Mouse (Mus musculus): ENCODE measurements at regions not wholly inside any gene's neighbourhood (a gene's known extent, or its start where the extent isn't known, plus 50 kb on each side); places are given as distances from the start of the nearest gene placed in this dataset.

DNA sequence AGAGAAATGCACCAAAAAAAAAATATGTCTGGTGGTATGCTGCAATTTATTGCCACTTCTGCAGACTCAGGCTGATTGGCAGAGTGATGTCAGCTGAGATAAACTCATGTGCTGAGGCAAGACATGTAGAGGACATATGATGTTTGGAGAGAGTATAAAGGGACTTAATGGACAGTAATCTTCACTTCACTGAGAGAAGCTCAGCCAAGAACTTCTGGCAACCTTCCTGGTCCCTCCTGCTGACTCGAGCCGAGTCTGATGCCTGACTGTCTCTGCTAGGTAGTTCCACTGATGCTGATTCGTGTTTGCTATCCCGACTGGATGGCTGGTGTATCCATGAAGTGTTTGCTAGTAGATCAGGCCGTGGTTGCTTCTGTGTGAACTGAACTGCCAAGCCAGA lies 354.7 kb upstream of the Meis1 start:
- no peak for TF ChIP-seq CTCF (IDR thresholded peaks at IDR 0.05; ENCODE audit: low read depth)
- no peak overlapping the region for H3K4me3 ChIP-seq (ENCODE audit: low read depth, low read length)
- no peak overlapping the region for H3K9ac ChIP-seq (ENCODE audit: low read depth, low read length)
- H3K27ac ChIP-seq (ENCODE audit: low read depth, low read length): no peak overlapping the region
- H3K4me1 ChIP-seq (replicated peaks; ENCODE audit: control insufficient read depth, insufficient read depth, low read length): no peaks in the 10 kb centered on the region
- 63% methylated on average over 5 of the region's 5 CpGs for WGBS
- H3K9me3 ChIP-seq (ENCODE audit: control insufficient read depth): no peaks in the 10 kb centered on the region
- H3K27me3 ChIP-seq (replicated peaks; ENCODE audit: control insufficient read depth, insufficient read depth, low read length): no peaks in the 10 kb centered on the region
- H3K4me2 ChIP-seq (replicated peaks; ENCODE audit: low read depth): no peak overlapping the region
- no peaks in the 10 kb centered on the region for H3K36me3 ChIP-seq (ENCODE audit: control insufficient read depth, insufficient read depth)
- ATAC-seq: no peak

DNA sequence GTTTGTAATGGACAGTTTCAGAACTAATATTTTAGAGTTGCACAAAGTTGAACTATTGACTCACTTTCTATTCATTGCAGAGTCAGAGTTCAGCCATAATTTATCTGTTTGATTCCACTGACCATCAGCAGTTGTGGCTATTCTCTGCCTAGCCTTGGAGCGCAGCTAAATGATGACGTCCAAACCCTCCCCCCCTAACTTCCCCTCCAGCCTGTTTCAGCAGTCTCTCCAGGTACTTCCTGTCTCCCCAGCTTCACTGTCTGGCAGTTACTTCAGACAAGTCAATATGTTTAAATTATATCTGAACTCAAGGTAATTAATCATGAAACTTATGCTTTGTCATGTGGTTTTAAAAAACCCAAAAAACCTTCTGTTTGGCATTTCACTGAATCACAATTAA lies 362.1 kb upstream of the Meis1 start:
- no peak for ATAC-seq
- WGBS: 46% methylated on average over 2 of the region's 2 CpGs
- no peaks in the 10 kb centered on the region for H3K9me3 ChIP-seq (ENCODE audit: control insufficient read depth)
- H3K4me3 ChIP-seq (ENCODE audit: low read depth, low read length): no peak overlapping the region
- H3K4me2 ChIP-seq (replicated peaks; ENCODE audit: low read depth): no peak overlapping the region
- no peak overlapping the region for H3K27ac ChIP-seq (ENCODE audit: low read depth, low read length)
- H3K36me3 ChIP-seq (ENCODE audit: control insufficient read depth, insufficient read depth): no peaks in the 10 kb centered on the region
- H3K9ac ChIP-seq (ENCODE audit: low read depth, low read length): no peak overlapping the region
- H3K27me3 ChIP-seq (replicated peaks; ENCODE audit: control insufficient read depth, insufficient read depth, low read length): no peaks in the 10 kb centered on the region
- H3K4me1 ChIP-seq (replicated peaks; ENCODE audit: control insufficient read depth, insufficient read depth, low read length): no peaks in the 10 kb centered on the region
- no peak for TF ChIP-seq CTCF (IDR thresholded peaks at IDR 0.05; ENCODE audit: low read depth)

DNA sequence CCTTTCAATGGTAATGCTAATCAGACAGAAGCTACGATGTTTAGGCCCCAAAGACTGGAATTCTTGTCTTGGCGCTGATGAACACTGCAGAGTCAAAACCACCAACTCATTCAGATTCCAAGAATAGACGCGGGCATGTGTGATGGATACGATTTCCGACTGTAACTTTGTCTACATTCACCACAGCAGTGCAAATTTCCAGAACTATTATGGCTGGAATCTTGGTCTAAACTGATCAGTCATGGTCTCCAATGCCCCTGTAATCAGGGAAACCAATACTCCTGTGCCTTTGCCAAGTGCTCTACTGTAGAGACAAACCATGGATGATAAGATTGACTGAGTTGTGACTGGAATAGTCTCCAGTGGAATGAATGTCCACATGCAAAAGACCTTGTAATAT lies 370.4 kb upstream of the Meis1 start:
- Histone ChIP-seq H3K27me3 (replicated peaks; ENCODE audit: control insufficient read depth, insufficient read depth, low read length) (no peaks in the 10 kb centered on the region), H3K4me2 (replicated peaks; ENCODE audit: low read depth) (no peak overlapping the region), H3K9me3 (ENCODE audit: control insufficient read depth) (no peaks in the 10 kb centered on the region), H3K27ac (ENCODE audit: low read depth, low read length) (no peak overlapping the region), H3K36me3 (ENCODE audit: control insufficient read depth, insufficient read depth) (no peaks in the 10 kb centered on the region), H3K4me1 (replicated peaks; ENCODE audit: control insufficient read depth, insufficient read depth, low read length) (no peaks in the 10 kb centered on the region), H3K4me3 (ENCODE audit: low read depth, low read length) (no peak overlapping the region), H3K9ac (ENCODE audit: low read depth, low read length) (no peak overlapping the region)
- no peak for ATAC-seq
- 92% methylated on average over 6 of the region's 6 CpGs for WGBS
- TF ChIP-seq CTCF (IDR thresholded peaks at IDR 0.05; ENCODE audit: low read depth): no peak

DNA sequence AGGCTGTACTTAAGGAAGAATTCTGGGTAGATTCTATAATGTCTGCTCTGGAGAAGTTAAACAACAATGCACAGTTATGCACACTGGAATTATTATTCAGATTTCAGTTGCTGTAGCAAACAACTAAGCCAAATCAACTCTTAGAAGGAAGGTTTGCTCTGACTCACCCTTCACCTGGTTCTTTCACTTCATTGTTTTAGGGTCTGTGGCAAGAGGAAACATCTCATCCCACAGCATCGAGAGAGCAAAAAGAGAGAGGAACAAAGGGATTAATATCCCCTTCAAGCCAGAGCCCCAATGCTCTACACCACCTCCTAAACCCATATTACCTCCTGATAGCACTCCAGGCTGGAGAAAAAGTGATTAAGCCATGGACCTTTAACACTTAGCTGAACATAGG lies 373.4 kb upstream of the Meis1 start:
- 100% methylated on average over 1 of the region's 1 CpGs for WGBS
- no peak overlapping the region for H3K4me3 ChIP-seq (ENCODE audit: low read depth, low read length)
- H3K9ac ChIP-seq (ENCODE audit: low read depth, low read length): no peak overlapping the region
- H3K27me3 ChIP-seq (replicated peaks; ENCODE audit: control insufficient read depth, insufficient read depth, low read length): no peaks in the 10 kb centered on the region
- no peak for TF ChIP-seq CTCF (IDR thresholded peaks at IDR 0.05; ENCODE audit: low read depth)
- H3K36me3 ChIP-seq (ENCODE audit: control insufficient read depth, insufficient read depth): no peaks in the 10 kb centered on the region
- no peaks in the 10 kb centered on the region for H3K9me3 ChIP-seq (ENCODE audit: control insufficient read depth)
- ATAC-seq: no peak
- no peaks in the 10 kb centered on the region for H3K4me1 ChIP-seq (replicated peaks; ENCODE audit: control insufficient read depth, insufficient read depth, low read length)
- H3K27ac ChIP-seq (ENCODE audit: low read depth, low read length): no peak overlapping the region
- H3K4me2 ChIP-seq (replicated peaks; ENCODE audit: low read depth): no peak overlapping the region

DNA sequence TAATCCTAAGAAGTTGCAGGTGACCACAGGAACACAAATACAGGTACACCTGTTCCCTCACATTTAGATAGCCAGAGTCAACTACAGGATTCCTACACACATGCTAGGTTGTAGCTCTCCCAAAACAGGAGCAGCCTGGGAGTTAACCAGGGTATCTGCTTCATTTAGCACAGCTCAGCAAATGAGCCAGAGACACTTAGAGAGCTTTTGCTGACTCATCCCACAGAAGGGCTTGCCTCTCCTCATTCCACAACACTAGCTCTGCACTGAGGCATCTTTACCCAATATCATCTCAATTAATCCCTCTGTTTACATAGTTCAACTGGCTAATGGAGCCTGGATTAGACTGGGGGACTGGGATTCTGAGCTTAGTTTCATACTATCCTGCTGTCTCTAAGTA lies 375.6 kb upstream of the Meis1 start:
- no peaks in the 10 kb centered on the region for H3K9me3 ChIP-seq (ENCODE audit: control insufficient read depth)
- ATAC-seq: no peak
- H3K4me2 ChIP-seq (replicated peaks; ENCODE audit: low read depth): no peak overlapping the region
- no peaks in the 10 kb centered on the region for H3K27me3 ChIP-seq (replicated peaks; ENCODE audit: control insufficient read depth, insufficient read depth, low read length)
- TF ChIP-seq CTCF (IDR thresholded peaks at IDR 0.05; ENCODE audit: low read depth): no peak
- no peaks in the 10 kb centered on the region for H3K4me1 ChIP-seq (replicated peaks; ENCODE audit: control insufficient read depth, insufficient read depth, low read length)
- H3K9ac ChIP-seq (ENCODE audit: low read depth, low read length): no peak overlapping the region
- no peak overlapping the region for H3K27ac ChIP-seq (ENCODE audit: low read depth, low read length)
- H3K36me3 ChIP-seq (ENCODE audit: control insufficient read depth, insufficient read depth): no peaks in the 10 kb centered on the region
- no peak overlapping the region for H3K4me3 ChIP-seq (ENCODE audit: low read depth, low read length)

DNA sequence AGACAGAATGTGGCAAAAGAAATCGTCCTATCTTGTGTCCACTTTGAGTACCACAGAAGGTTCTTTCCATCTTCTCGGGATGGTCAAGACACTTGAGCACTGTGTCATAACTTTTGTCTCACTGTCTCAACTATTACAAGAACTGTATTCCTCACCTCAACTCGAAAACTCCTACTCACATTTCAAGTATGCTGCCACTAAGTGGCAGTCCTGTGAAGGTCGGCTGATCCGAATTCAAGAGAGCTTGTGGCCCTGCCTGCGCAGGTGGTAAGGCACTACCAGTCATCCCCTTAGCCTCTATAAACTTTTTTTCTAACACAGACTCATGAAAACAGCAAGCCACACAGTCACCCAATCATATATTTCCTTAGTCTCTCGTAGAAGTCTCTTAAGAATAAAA lies 381.6 kb upstream of the Meis1 start:
- ATAC-seq: no peak
- no peaks in the 10 kb centered on the region for H3K4me1 ChIP-seq (replicated peaks; ENCODE audit: control insufficient read depth, insufficient read depth, low read length)
- H3K4me3 ChIP-seq (ENCODE audit: low read depth, low read length): no peak overlapping the region
- H3K9me3 ChIP-seq (ENCODE audit: control insufficient read depth): no peaks in the 10 kb centered on the region
- H3K4me2 ChIP-seq (replicated peaks; ENCODE audit: low read depth): no peak overlapping the region
- H3K9ac ChIP-seq (ENCODE audit: low read depth, low read length): no peak overlapping the region
- no peaks in the 10 kb centered on the region for H3K36me3 ChIP-seq (ENCODE audit: control insufficient read depth, insufficient read depth)
- H3K27me3 ChIP-seq (replicated peaks; ENCODE audit: control insufficient read depth, insufficient read depth, low read length): no peaks in the 10 kb centered on the region
- 80% methylated on average over 7 of the region's 7 CpGs for WGBS
- TF ChIP-seq CTCF (IDR thresholded peaks at IDR 0.05; ENCODE audit: low read depth): no peak
- no peak overlapping the region for H3K27ac ChIP-seq (ENCODE audit: low read depth, low read length)

DNA sequence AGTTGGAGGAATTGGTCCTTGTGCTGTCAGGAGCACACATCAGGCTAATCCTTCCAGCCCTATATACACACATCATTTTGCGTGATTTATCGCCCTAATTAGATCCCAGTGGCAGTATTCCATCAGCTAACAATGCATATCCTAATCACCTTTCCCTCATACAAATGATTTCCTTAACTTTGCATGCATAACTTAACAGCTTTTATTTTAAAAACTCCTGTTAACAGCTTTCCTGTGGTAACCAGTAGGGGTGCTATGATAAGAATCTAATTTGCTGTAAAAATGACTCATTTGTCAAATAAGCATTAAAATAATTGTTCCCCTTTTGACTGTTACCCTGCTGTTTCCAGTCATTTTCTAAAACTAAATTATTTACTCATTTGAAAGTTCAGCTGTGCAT lies 401.4 kb upstream of the Meis1 start:
- Histone ChIP-seq H3K9me3 (ENCODE audit: control insufficient read depth) (no peaks in the 10 kb centered on the region), H3K27me3 (replicated peaks; ENCODE audit: control insufficient read depth, insufficient read depth, low read length) (no peaks in the 10 kb centered on the region), H3K36me3 (ENCODE audit: control insufficient read depth, insufficient read depth) (no peaks in the 10 kb centered on the region), H3K4me1 (replicated peaks; ENCODE audit: control insufficient read depth, insufficient read depth, low read length) (0 out of 2 replicates have a peak, but pooled peaks cover 3% of the 10 kb centered on the region), H3K4me3 (ENCODE audit: low read depth, low read length) (no peak overlapping the region), H3K9ac (ENCODE audit: low read depth, low read length) (no peak overlapping the region), H3K4me2 (replicated peaks; ENCODE audit: low read depth) (no peak overlapping the region), H3K27ac (ENCODE audit: low read depth, low read length) (no peak overlapping the region)
- 70% methylated on average over 2 of the region's 2 CpGs for WGBS
- TF ChIP-seq CTCF (IDR thresholded peaks at IDR 0.05; ENCODE audit: low read depth): no peak
- ATAC-seq: no peak
